Mouse (Mus musculus) olfactory bulb, adult 2 months (tissue): Measurements from ENCODE around the gene Car10. TPM values are rescaled to one million over a fixed set of nuclear protein-coding genes. Genes with fewer than 3 reads are reported as not detected.
A peak's percentile ranks its signal among the peaks of the same experiment; 100 is the strongest.

ENCODE experiments used
- H3K27ac ChIP-seq: fragments of 200-500 bp; 2 replicates; pipeline ENCODE4 v1.5.1; 2012; ENCODE audit warnings: low read depth, low read length; ENCODE audit not compliant: insufficient read depth
- H3K4me1 ChIP-seq: fragments of 200-500 bp; 2 replicates; pipeline ENCODE4 v1.6.1; 2012; ENCODE audit warnings: low read length; ENCODE audit not compliant: control insufficient read depth, insufficient read depth
- H3K4me3 ChIP-seq: fragments of 200-500 bp; 2 replicates; pipeline ENCODE4 v1.5.1; 2012; ENCODE audit warnings: mild to moderate bottlenecking, low read depth, low read length, moderate library complexity; ENCODE audit not compliant: insufficient read depth
- CTCF ChIP-seq: fragments of 200-500 bp; IDR thresholded peaks from 2 replicates; pipeline ENCODE4 v1.5.1; 2012; ENCODE audit warnings: low read depth, mild to moderate bottlenecking, low read length, moderate library complexity; ENCODE audit not compliant: insufficient read depth
- POLR2A ChIP-seq: fragments of 200-500 bp; IDR thresholded peaks from 2 replicates; pipeline ENCODE4 v1.6.1; 2012; ENCODE audit warnings: mild to moderate bottlenecking, low read depth, low read length, moderate library complexity; ENCODE audit not compliant: insufficient read depth
- whole genome bisulfite sequencing: fragments of 180-500 bp; shearing (Covaris S2); methylation state at CpG from one replicate; pipeline ENCODE4 v1.1.7; 2018; 5-methylcytosine and 5-hydroxymethylcytosine counted together
- polyA plus RNA-seq: library from polyadenylated mRNA; stranded (reverse); fragments of >200 nt; gene quantifications from 2 replicates; pipeline ENCODE4 v1.2.4, GENCODE M21; 2012; ENCODE audit warnings: low replicate concordance; ENCODE audit not compliant: missing spikeins, insufficient read depth, insufficient read length

Gene Car10
- polyA plus RNA-seq, 1 experiment, result not detected

- H3K4me1 ChIP-seq, result peaks cover 3% of the 10 kb centered on the region; the same call in 1 of the 2 replicates
- H3K27ac ChIP-seq, result no peak overlapping the region
- no peak for TF ChIP-seq POLR2A
- TF ChIP-seq CTCF, result no peak
- no peak overlapping the region for H3K4me3 ChIP-seq
These were observed 464.6 kb downstream of the Car10 start for GRCm38 (mm10) chr11:93562330-93562865.

GRCm38 (mm10) chr11:93565756-93566155, 467.9 kb downstream of the Car10 start:
- 37% methylated on average over 3 of the region's 3 CpGs for WGBS
- peak overlapping the region; percentile 72 for H3K27ac ChIP-seq
- TF ChIP-seq POLR2A (no peak), CTCF (no peak)
- peaks cover 3% of the 10 kb centered on the region for H3K4me1 ChIP-seq
- no peak overlapping the region for H3K4me3 ChIP-seq

GRCm38 (mm10) chr11:93571917-93572641, 474.3 kb downstream of the Car10 start:
- 67% methylated on average over 11 of the region's 11 CpGs for WGBS
- Histone ChIP-seq H3K4me1 (peaks cover 7% of the 10 kb centered on the region), H3K4me3 (no peak overlapping the region), H3K27ac (peak overlapping the region; percentile 27; the same call in 1 of the 2 replicates)
- no peak for TF ChIP-seq POLR2A
- no peak for TF ChIP-seq CTCF

GRCm38 (mm10) chr11:93577441-93577840, 479.6 kb downstream of the Car10 start:
- Histone ChIP-seq H3K27ac (no peak overlapping the region), H3K4me1 (0 out of 2 replicates have a peak, but pooled peaks cover 2% of the 10 kb centered on the region), H3K4me3 (no peak overlapping the region)
- WGBS, result 75% methylated on average over 2 of the region's 2 CpGs
- TF ChIP-seq CTCF (no peak), POLR2A (no peak)

- 97% methylated on average over 1 of the region's 1 CpGs for WGBS
- no peak overlapping the region for H3K27ac ChIP-seq
- no peaks in the 10 kb centered on the region for H3K4me1 ChIP-seq
- no peak overlapping the region for H3K4me3 ChIP-seq
- TF ChIP-seq POLR2A (no peak), CTCF (no peak)
These were observed 481.8 kb downstream of the Car10 start for GRCm38 (mm10) chr11:93579626-93580025.

- 58% methylated on average over 4 of the region's 4 CpGs for WGBS
- no peak overlapping the region for H3K27ac ChIP-seq
- H3K4me3 ChIP-seq, result no peak overlapping the region
- no peak for TF ChIP-seq CTCF
- TF ChIP-seq POLR2A, result no peak
- no peaks in the 10 kb centered on the region for H3K4me1 ChIP-seq
These were observed 483.5 kb downstream of the Car10 start for GRCm38 (mm10) chr11:93581326-93581725.

- H3K27ac ChIP-seq, result no peak overlapping the region
- WGBS, result 77% methylated on average over 4 of the region's 4 CpGs
- TF ChIP-seq CTCF (no peak), POLR2A (no peak)
- no peaks in the 10 kb centered on the region for H3K4me1 ChIP-seq
- H3K4me3 ChIP-seq, result no peak overlapping the region
These were observed 490.0 kb downstream of the Car10 start for GRCm38 (mm10) chr11:93587788-93588187.

- no peak overlapping the region for H3K4me3 ChIP-seq
- 78% methylated on average over 3 of the region's 3 CpGs for WGBS
- H3K27ac ChIP-seq, result no peak overlapping the region
These were observed 492.8 kb downstream of the Car10 start for GRCm38 (mm10) chr11:93590652-93591051.

GRCm38 (mm10) chr11:93594033-93594432, 496.2 kb downstream of the Car10 start:
- H3K4me3 ChIP-seq, result no peak overlapping the region
- H3K4me1 ChIP-seq, result no peaks in the 10 kb centered on the region
- H3K27ac ChIP-seq, result no peak overlapping the region
- WGBS, result 66% methylated on average over 2 of the region's 2 CpGs
- TF ChIP-seq POLR2A, result no peak
- TF ChIP-seq CTCF, result no peak

More at GRCm38 (mm10) chr11:93590652-93591051, 492.8 kb downstream of the Car10 start:
- no peaks in the 10 kb centered on the region for H3K4me1 ChIP-seq
- TF ChIP-seq POLR2A (no peak), CTCF (no peak)

GRCm38 (mm10) chr11:93598175-93598574, 500.3 kb downstream of the Car10 start:
- TF ChIP-seq POLR2A (no peak), CTCF (no peak)
- Histone ChIP-seq H3K4me1 (no peaks in the 10 kb centered on the region), H3K4me3 (no peak overlapping the region), H3K27ac (no peak overlapping the region)
- 53% methylated on average over 4 of the region's 4 CpGs for WGBS
